Mouse (Mus musculus) regulatory T cell (primary cell): ENCODE measurements around the gene Dctn1.

Experiments
- in situ Hi-C: fragments of 300-600 bp; cut with MboI, MseI; formaldehyde crosslinking; loops from one replicate; pipeline ENCODE4 v1.15.1; 2025; ENCODE audit warnings: high pct_unique_total_duplicates

Dctn1 gene

GRCm38 (mm10) chr6:83166243-83166630, 517 bp downstream of the Dctn1 start:
- in situ Hi-C loops: no loop called here

GRCm38 (mm10) chr6:83169872-83170271, 4.2 kb downstream of the Dctn1 start:
- in situ Hi-C loops: no loop called here

- in situ Hi-C loops: no loop called here
These were observed 5.3 kb downstream of the Dctn1 start for GRCm38 (mm10) chr6:83171063-83171462.

GRCm38 (mm10) chr6:83172240-83172920, 6.7 kb downstream of the Dctn1 start:
- in situ Hi-C loops: no loop called here

GRCm38 (mm10) chr6:83175996-83176395, 10.3 kb downstream of the Dctn1 start:
- in situ Hi-C loops: no loop called here

- in situ Hi-C loops: no loop called here
These were observed 13.8 kb downstream of the Dctn1 start for GRCm38 (mm10) chr6:83179390-83180117.

GRCm38 (mm10) chr6:83180605-83181004, 14.9 kb downstream of the Dctn1 start:
- in situ Hi-C loops: no loop called here

- in situ Hi-C loops: no loop called here
These were observed 19.2 kb downstream of the Dctn1 start for GRCm38 (mm10) chr6:83184858-83185435.

- in situ Hi-C loops: no loop called here
These were observed 20.5 kb downstream of the Dctn1 start for GRCm38 (mm10) chr6:83185895-83186861.

- in situ Hi-C loops: no loop called here
These were observed 21.2 kb downstream of the Dctn1 start for GRCm38 (mm10) chr6:83186946-83187345.

- in situ Hi-C loops: no loop called here
These were observed 27.9 kb downstream of the Dctn1 start for GRCm38 (mm10) chr6:83193571-83193970.

- in situ Hi-C loops: no loop called here
These were observed 31.8 kb downstream of the Dctn1 start for GRCm38 (mm10) chr6:83197345-83198004.

- in situ Hi-C loops: no loop called here
These were observed 37.6 kb downstream of the Dctn1 start for GRCm38 (mm10) chr6:83203320-83203719.

GRCm38 (mm10) chr6:83205851-83206250, 40.1 kb downstream of the Dctn1 start:
- in situ Hi-C loops: no loop called here

- in situ Hi-C loops: no loop called here
These were observed 40.6 kb downstream of the Dctn1 start for GRCm38 (mm10) chr6:83206321-83206720.

- in situ Hi-C loops: no loop called here
These were observed 41.8 kb downstream of the Dctn1 start for GRCm38 (mm10) chr6:83207361-83208049.

GRCm38 (mm10) chr6:83208050-83208400, 42.3 kb downstream of the Dctn1 start:
- in situ Hi-C loops: no loop called here

GRCm38 (mm10) chr6:83210495-83210894, 44.8 kb downstream of the Dctn1 start:
- in situ Hi-C loops: no loop called here

- in situ Hi-C loops: no loop called here
These were observed 45.8 kb downstream of the Dctn1 start for GRCm38 (mm10) chr6:83211526-83211925.

GRCm38 (mm10) chr6:83215002-83215666, 49.4 kb downstream of the Dctn1 start:
- in situ Hi-C loops: no loop called here
